Mouse (Mus musculus) CH12.LX (cell line): ENCODE measurements around the gene Acbd6. TPM values are rescaled to one million over a fixed set of nuclear protein-coding genes. Genes with fewer than 3 reads are reported as not detected.

Experiments
- DNase-seq: peaks from one replicate; pipeline ENCODE4 v3.0.0-alpha.2; 2013; ENCODE audit errors: extremely low read depth
- H3K27ac ChIP-seq: 2 replicates; pipeline ENCODE4 v1.5.1; 2012; ENCODE audit warnings: low read depth, mild to moderate bottlenecking, control low read depth, moderate library complexity; ENCODE audit not compliant: insufficient read depth
- H3K27me3 ChIP-seq: replicated peaks from 2 replicates; pipeline ENCODE3; 2012; ENCODE audit warnings: inconsistent platforms
- H3K36me3 ChIP-seq, 2 experiments: replicated peaks in 1 of 2; 2 replicates each; pipeline versions ENCODE3 to v1.6.1; 2012; ENCODE audit warnings: inconsistent platforms in 1 of 2, low read length in 1 of 2, mild to moderate bottlenecking in 1 of 2, mixed read lengths in 1 of 2, moderate library complexity in 1 of 2; ENCODE audit not compliant: control insufficient read depth in 1 of 2, insufficient read depth in 1 of 2
- H3K4me1 ChIP-seq, 2 experiments: 2 replicates each; pipeline ENCODE4 v1.6.1; 2012; ENCODE audit warnings: inconsistent platforms in 1 of 2, moderate library complexity in 1 of 2; ENCODE audit not compliant: insufficient read depth in 2 of 2, control insufficient read depth in 1 of 2
- H3K4me2 ChIP-seq: 2 replicates; pipeline ENCODE4 v1.6.1; 2012; ENCODE audit warnings: low read depth, mild to moderate bottlenecking, control low read depth; ENCODE audit not compliant: poor library complexity, insufficient read depth, severe bottlenecking
- H3K4me3 ChIP-seq, 3 experiments: fragments of 150-350 bp in 1 of 3; sonication (generic) in 1 of 3; replicated peaks in 1 of 3; 2 replicates each; pipeline versions ENCODE3 to v1.5.1; 2011 to 2012; ENCODE audit warnings: low read depth in 2 of 3, low read length in 2 of 3, mild to moderate bottlenecking in 2 of 3, moderate library complexity in 2 of 3, control low read depth in 1 of 3, improper control_type of control experiment in 1 of 3, inconsistent platforms in 1 of 3, mixed read lengths in 1 of 3; ENCODE audit not compliant: poor library complexity in 1 of 3
- H3K79me2 ChIP-seq: replicated peaks from 2 replicates; pipeline ENCODE4 v1.6.1; 2012; ENCODE audit warnings: mild to moderate bottlenecking, moderate library complexity; ENCODE audit not compliant: control insufficient read depth, poor library complexity, insufficient read depth, severe bottlenecking; ENCODE audit errors: extremely low read depth
- H3K9ac ChIP-seq: 2 replicates; pipeline ENCODE4 v1.6.1; 2012; ENCODE audit warnings: low read depth, mild to moderate bottlenecking, control low read depth, moderate library complexity; ENCODE audit not compliant: insufficient read depth
- H3K9me3 ChIP-seq: replicated peaks from 2 replicates; pipeline ENCODE3; 2012; ENCODE audit warnings: low read length, inconsistent platforms, mixed read lengths
- CHD2 ChIP-seq: IDR thresholded peaks from 2 replicates; pipeline ENCODE4 v1.6.1; 2011; ENCODE audit warnings: low read length, improper control_type of control experiment
- CTCF ChIP-seq, 2 experiments: IDR thresholded peaks in 1 of 2; conservative IDR thresholded peaks in 1 of 2; 2 replicates each; pipeline ENCODE4 v1.5.1; 2011 to 2012; ENCODE audit warnings: low read depth in 2 of 2, low read length in 2 of 2, improper control_type of control experiment in 1 of 2, inconsistent platforms in 1 of 2, mild to moderate bottlenecking in 1 of 2, moderate library complexity in 1 of 2
- HCFC1 ChIP-seq: IDR thresholded peaks from 2 replicates; pipeline ENCODE4 v1.6.1; 2012; ENCODE audit warnings: low read depth, mild to moderate bottlenecking, inconsistent platforms, low read length, improper control_type of control experiment
- JUN ChIP-seq: IDR thresholded peaks from 2 replicates; pipeline ENCODE4 v1.6.1; 2011; ENCODE audit warnings: low read depth, mild to moderate bottlenecking, low read length, improper control_type of control experiment, moderate library complexity; ENCODE audit not compliant: insufficient read depth
- KAT2A ChIP-seq: IDR thresholded peaks from 2 replicates; pipeline ENCODE4 v1.6.1; 2012; ENCODE audit warnings: low read length, improper control_type of control experiment, inconsistent platforms; ENCODE audit not compliant: insufficient replicate concordance
- MAFK ChIP-seq: IDR thresholded peaks from 2 replicates; pipeline ENCODE4 v1.6.1; 2011; ENCODE audit warnings: low read length, improper control_type of control experiment; ENCODE audit not compliant: insufficient replicate concordance
- MAZ ChIP-seq: IDR thresholded peaks from 2 replicates; pipeline ENCODE4 v1.6.1; 2012; ENCODE audit warnings: low read depth, mild to moderate bottlenecking, inconsistent platforms, low read length, improper control_type of control experiment, moderate library complexity
- MEF2A ChIP-seq: IDR thresholded peaks from 2 replicates; pipeline ENCODE4 v1.6.1; 2014; ENCODE audit warnings: low read depth, mild to moderate bottlenecking, inconsistent platforms, low read length, improper control_type of control experiment, borderline replicate concordance
- MXI1 ChIP-seq: IDR thresholded peaks from 2 replicates; pipeline ENCODE4 v1.6.1; 2011; ENCODE audit warnings: mild to moderate bottlenecking, low read depth, low read length, improper control_type of control experiment
- POLR2AphosphoS2 ChIP-seq: IDR thresholded peaks from 2 replicates; pipeline ENCODE4 v1.6.1; 2011; ENCODE audit warnings: low read depth, low read length, improper control_type of control experiment
- RAD21 ChIP-seq: IDR thresholded peaks from 2 replicates; pipeline ENCODE4 v1.6.1; 2011; ENCODE audit warnings: low read depth, mild to moderate bottlenecking, low read length, improper control_type of control experiment, moderate library complexity
- SIN3A ChIP-seq: IDR thresholded peaks from 2 replicates; pipeline ENCODE4 v1.6.1; 2012; ENCODE audit warnings: low read length, improper control_type of control experiment, inconsistent platforms
- SMC3 ChIP-seq: IDR thresholded peaks from 2 replicates; pipeline ENCODE4 v1.6.1; 2011; ENCODE audit warnings: low read depth, low read length, improper control_type of control experiment
- TCF12 ChIP-seq: IDR thresholded peaks from 2 replicates; pipeline ENCODE4 v1.6.1; 2014; ENCODE audit warnings: low read depth, mild to moderate bottlenecking, inconsistent platforms, low read length, improper control_type of control experiment
- ZKSCAN1 ChIP-seq: IDR thresholded peaks from 2 replicates; pipeline ENCODE4 v1.6.1; 2012; ENCODE audit warnings: low read depth, inconsistent platforms, low read length, improper control_type of control experiment, borderline replicate concordance
- ZNF384 ChIP-seq: IDR thresholded peaks from 2 replicates; pipeline ENCODE4 v1.6.1; 2012; ENCODE audit warnings: low read depth, low read length, improper control_type of control experiment, inconsistent platforms
- dilution Hi-C: fragments of 300-500 bp; cut with MboI; formaldehyde crosslinking; loops from 2 replicates; pipeline ENCODE4 v1.14.3; 2020; ENCODE audit warnings: low sequenced_read_pairs; ENCODE audit not compliant: extremely low pct_unique_long_range_greater_than_20kb, extremely low pct_ligation_motif_present
- in situ Hi-C: fragments of 300-500 bp; cut with MboI; formaldehyde crosslinking; loops from 3 replicates; pipeline ENCODE4 v1.14.3; 2019; ENCODE audit warnings: low sequenced_read_pairs, low pct_ligation_motif_present, low pct_unique_long_range_greater_than_20kb, mixed read lengths
- polyA plus RNA-seq: library from polyadenylated mRNA; unstranded; fragments of >175 nt; gene quantifications from 2 replicates; pipeline ENCODE4 v1.2.1, GENCODE M21; 2012; ENCODE audit warnings: low read depth; ENCODE audit not compliant: insufficient read length
- total RNA-seq, 2 experiments: library from RNA; depleted of rRNA; stranded (reverse); fragments of 300-350 nt in 1 of 2; fragments of >200 nt in 1 of 2; gene quantifications; 2 replicates each; pipeline ENCODE4 v1.2.3; 2012 to 2014

Acbd6 gene
- total and polyA plus RNA-seq, 3 experiments: 51.9 to 97.8 (median 74.4) TPM

DNA sequence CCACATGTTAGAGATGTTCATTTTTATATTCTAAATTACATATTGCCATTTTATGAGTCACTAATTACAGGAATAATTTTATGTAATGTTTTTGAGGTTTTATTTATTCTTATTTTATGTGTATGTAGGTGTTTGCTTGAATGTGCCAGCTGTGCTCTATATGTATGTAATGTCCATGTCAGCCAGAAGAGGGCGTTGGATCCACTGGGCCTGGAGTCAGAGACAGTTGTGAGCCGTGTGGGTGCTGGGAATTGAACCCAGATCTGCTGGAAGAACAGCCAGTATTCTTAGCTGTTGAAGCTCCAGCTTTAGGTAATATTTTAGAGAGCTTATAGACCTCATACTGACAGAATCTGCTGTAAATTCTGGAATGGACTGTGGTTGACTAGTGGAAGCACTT lies 56.5 kb downstream of the Acbd6 start:
- TF ChIP-seq POLR2AphosphoS2: no peak
- no peak for TF ChIP-seq MXI1
- no peak for TF ChIP-seq RAD21
- no peak for TF ChIP-seq JUN
- no peak for TF ChIP-seq TCF12
- peak in 1 of 2 experiments; percentile 16; a peak in 2 of 4 replicates for TF ChIP-seq CTCF (conservative IDR thresholded peaks at IDR 0.05 in 1 of 2, IDR thresholded peaks at IDR 0.05 in 1 of 2; ENCODE audit: low read depth in 2 of 2, low read length in 2 of 2)
- no peaks in the 10 kb centered on the region for H3K27me3 ChIP-seq
- H3K9ac ChIP-seq: no peak overlapping the region
- dilution Hi-C loops: no loop called here
- in situ Hi-C loops: no loop called here
- H3K9me3 ChIP-seq: no peaks in the 10 kb centered on the region
- DNase-seq: peak; percentile 8
- H3K36me3 ChIP-seq: peaks cover 0 to 10% of the 10 kb centered on the region in 2 experiments
- H3K27ac ChIP-seq: no peak overlapping the region
- H3K4me3 ChIP-seq: no peak overlapping the region
- no peaks in the 10 kb centered on the region for H3K79me2 ChIP-seq
- H3K4me1 ChIP-seq: no peaks in the 10 kb centered on the region
- H3K4me2 ChIP-seq: no peak overlapping the region

DNA sequence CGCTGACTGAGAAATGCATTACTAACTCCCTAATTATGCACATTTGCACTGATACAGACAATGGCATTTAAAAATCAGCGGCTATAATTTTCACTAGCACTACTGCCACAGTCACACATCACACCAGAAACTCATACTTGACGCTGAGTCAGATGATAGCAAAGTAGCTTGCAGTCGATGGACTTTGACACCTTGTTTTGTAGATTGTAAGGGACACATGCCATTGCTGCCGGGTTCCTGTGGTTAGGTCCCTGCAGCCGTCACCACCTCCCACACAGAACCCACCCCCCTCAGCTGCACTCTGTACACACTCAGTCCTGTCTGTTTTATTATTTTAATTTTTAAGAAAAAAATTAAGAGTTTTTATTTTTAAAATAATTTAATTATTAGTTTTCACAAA lies 63.2 kb downstream of the Acbd6 start:
- no peak for TF ChIP-seq ZNF384
- no peak for TF ChIP-seq KAT2A
- no peak for TF ChIP-seq MAFK
- TF ChIP-seq POLR2AphosphoS2: no peak
- no peak for TF ChIP-seq SMC3
- no peak for TF ChIP-seq RAD21
- no peak for TF ChIP-seq MEF2A
- no peak for TF ChIP-seq MAZ
- no peak for TF ChIP-seq ZKSCAN1
- TF ChIP-seq MXI1: no peak
- TF ChIP-seq SIN3A: no peak
- TF ChIP-seq HCFC1: no peak
- no peak for TF ChIP-seq CHD2
- no peaks in the 10 kb centered on the region for H3K79me2 ChIP-seq
- no peaks in the 10 kb centered on the region for H3K27me3 ChIP-seq
- no peak for DNase-seq
- H3K4me3 ChIP-seq: no peak overlapping the region
- in situ Hi-C loops: no loop called here
- no peaks in the 10 kb centered on the region for H3K9me3 ChIP-seq
- H3K27ac ChIP-seq: no peak overlapping the region
- H3K9ac ChIP-seq: no peak overlapping the region
- dilution Hi-C loops: no loop called here
- peaks cover 0 to 21% of the 10 kb centered on the region in 2 experiments for H3K36me3 ChIP-seq
- H3K4me2 ChIP-seq: no peak overlapping the region
- peaks cover 0 to 3% of the 10 kb centered on the region in 2 experiments; a peak in 2 of 4 replicates for H3K4me1 ChIP-seq
